Mouse (Mus musculus): Measurements from ENCODE around the gene Phc3.

The Phc3 gene

GRCm38 (mm10) chr3:30976991-30977603, 7.9 kb upstream of the Phc3 start:
- DNase-seq, result peak; percentile 79

DNA sequence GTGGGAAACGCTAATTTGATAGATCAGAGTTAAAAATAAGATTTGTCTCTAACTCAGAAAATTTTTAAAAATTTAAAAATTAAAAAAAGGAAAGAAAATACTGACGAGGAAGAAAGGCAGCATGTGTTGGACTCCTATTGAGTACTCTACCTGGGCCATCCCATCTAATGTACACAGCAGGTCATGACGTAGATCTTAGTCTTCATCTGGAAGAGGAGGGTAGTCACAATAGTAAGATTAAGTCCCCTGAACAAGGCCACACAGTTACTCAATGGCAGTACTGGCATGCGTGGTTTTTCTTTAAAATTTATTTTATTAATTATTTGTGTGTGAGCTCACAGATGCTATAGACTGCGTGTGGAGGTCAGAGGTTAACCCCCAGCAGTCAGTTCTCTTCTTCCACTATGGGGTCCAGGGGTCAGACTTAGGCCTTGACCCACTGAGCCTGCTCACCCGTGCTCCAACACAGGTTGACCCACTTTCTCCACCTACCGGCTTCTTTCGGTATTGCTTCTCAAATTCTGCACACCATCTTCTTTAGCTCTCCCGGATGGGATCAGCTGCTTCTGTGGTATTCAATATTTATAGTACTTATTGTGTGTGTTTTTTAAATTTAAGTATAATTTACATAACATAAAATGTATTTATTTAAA, 6.0 kb upstream of the Phc3 start:
- DNase-seq, result peak; percentile 92

DNA sequence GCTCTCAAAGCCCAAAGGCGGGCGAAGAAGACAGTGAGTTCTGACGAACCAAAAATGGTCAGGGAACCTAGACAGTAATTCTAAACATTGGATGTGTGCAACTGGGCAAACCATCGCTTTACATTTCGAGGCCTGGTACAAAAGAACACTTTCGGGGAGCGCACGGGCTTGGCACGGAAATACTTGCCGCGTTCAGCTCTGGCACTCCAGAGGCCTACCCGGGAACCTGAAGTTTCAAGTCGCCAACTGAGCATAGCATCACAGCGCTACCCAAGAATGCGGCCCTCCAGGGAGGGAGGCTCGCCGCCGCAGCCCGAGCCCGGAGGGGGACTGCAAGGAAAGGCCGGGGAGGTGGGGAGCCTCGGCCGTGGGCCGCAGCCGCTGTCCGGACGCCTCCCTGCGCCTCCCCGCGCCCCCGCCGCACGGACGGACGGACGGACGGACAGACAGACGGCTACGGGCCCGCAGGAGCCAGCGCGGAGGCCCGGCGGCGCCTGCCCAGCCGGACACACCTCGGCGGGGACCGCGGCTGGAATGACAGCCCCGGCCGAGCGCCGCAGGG, 603 bp downstream of the Phc3 start:
- DNase-seq, result peak; percentile 54

GRCm38 (mm10) chr3:30965644-30966043, 3.6 kb downstream of the Phc3 start:
- DNase-seq, result no peak

DNA sequence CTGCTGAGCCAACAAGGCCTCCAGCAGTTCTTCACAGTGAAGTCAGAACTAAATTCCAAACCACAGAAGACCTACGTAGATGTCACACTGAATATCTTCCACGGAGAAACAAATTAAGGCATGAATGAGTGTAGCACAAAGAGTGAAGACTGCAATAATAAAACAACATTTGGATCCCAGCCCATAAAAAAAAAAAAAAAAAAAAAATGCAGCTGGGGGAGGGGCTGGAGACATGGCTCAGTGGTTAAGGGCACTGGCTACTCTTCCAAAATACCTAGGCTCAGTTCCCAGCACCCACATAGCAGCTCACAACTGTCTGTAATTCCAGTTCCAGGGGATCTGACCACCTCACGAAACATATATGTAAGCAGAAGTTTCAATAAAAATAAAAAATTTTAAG, 5.0 kb downstream of the Phc3 start:
- no peak for DNase-seq

GRCm38 (mm10) chr3:30963100-30963499, 6.1 kb downstream of the Phc3 start:
- DNase-seq, result no peak

GRCm38 (mm10) chr3:30959868-30960831, 9.1 kb downstream of the Phc3 start:
- no peak for DNase-seq

DNA sequence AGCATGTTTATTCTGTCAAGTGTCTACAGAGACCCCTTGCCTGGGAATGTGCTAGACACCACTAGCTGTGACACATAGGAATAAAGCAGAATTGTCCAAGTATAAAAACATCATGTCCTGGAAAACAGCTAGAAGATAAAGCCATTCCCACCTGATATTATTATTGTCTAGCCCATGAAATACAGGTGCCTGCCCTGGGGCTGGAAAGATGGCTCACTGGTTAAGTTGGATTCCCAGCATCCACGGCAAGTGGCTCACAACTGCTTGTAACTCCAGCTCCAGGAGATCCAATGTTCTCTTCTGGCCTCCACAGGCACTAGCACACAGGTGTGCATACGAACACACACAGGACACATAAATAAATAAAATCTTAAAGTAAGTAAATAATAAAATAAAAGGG, 10.5 kb downstream of the Phc3 start:
- no peak for DNase-seq

GRCm38 (mm10) chr3:30956327-30956726, 12.9 kb downstream of the Phc3 start:
- no peak for DNase-seq

- DNase-seq, result no peak
Observed at GRCm38 (mm10) chr3:30952273-30953070, 16.7 kb downstream of the Phc3 start.

DNA sequence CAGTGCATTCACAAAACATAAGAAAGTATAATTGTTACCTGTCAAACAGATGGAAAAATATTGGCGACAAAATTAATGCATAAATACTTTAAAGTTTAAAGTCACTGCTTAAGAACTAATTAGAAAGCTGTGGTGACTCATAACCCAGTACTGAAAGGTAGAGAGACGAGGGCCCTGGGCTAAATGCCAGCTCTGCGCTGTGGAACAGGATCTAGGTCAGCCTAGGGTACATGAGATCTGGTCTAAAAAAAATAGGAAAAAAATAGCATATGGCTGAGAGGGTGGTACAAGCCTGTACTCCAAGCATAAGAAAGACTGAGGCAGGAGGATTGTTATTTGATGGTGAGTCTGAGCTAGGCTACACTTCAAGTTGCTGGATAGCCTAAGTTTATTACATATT, 17.6 kb downstream of the Phc3 start:
- peak; percentile 58 for DNase-seq

GRCm38 (mm10) chr3:30934384-30934783, 34.8 kb downstream of the Phc3 start:
- DNase-seq, result no peak

DNA sequence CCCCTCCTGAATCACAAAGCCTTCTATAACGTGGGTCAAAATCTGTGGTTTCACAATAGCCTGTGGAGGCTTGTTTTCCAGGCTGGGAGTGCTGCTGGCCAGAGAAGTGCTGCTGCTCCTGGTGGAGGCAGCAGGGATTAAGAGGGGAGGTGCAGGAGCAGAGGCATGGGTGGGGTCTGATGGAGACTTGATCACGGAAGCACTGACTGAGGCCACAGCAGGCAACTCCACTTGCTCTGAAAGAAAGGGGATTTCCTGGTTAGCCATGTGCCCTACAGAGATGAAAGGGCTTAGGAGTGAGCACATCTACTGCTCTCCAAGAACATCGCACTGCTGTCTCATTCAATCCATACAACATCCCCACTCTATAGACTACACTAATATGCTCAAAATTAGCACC, 39.4 kb downstream of the Phc3 start:
- DNase-seq, result no peak

DNA sequence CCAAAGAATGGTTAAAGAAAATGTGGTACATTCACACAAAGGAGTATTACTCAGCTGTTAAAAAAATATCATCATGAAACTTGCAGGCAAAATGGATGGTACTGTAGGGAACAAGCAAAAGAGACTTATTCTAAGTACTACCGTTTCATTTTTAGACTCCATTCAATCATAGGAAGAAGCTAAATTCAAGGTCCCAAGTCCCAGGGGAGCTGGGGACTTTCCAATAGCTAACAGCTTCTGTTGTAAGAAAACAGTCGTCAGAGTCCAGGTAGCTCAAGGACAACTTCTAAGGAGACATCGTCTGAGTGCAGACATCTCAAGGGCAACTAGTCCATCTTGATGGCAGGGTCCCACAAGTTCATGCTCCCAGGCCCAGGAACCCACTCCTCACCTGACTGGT, 41.6 kb downstream of the Phc3 start:
- DNase-seq, result no peak

GRCm38 (mm10) chr3:30917160-30917559, 52.1 kb downstream of the Phc3 start:
- no peak for DNase-seq

DNA sequence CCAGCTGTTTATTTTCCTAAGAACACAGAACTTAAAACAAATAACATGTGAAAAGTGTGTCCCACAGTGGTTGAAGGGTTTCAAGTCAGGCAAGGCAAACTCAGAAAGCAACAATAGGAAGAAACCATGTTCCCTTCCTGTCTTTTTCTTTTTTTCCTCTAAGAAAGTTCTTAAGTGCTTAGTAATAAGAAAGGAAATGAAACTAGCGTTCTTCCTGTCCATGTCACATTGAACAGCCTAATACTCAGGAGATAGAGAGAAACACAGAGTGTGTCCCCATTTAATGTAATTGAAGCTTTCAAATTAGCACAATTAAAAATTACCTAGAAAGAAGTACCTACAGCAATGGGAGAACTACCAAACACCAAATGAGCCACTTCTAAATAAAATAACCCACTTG, 64.6 kb downstream of the Phc3 start:
- no peak for DNase-seq

- no peak for DNase-seq
Observed at GRCm38 (mm10) chr3:30899407-30899806, 69.8 kb downstream of the Phc3 start.

DNA sequence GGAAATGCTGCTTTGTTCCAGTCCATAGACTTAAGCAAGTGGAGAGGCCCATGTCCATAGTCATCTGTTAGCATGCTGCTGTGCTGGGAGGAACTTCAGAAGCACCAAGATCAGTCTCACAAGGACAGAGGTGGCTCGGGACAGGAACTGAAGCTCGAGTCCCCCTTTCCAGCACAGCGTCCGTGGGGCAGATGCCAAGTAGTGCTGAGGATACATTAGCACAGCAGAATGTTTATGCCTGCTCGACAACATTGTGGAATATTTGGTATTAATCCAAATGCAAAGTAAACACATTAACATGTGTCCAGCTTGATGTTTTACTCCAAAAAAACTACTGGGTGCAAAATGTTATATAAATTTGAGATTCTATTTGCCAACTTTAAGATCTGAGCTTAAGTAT, 72.5 kb downstream of the Phc3 start:
- DNase-seq, result no peak

DNA sequence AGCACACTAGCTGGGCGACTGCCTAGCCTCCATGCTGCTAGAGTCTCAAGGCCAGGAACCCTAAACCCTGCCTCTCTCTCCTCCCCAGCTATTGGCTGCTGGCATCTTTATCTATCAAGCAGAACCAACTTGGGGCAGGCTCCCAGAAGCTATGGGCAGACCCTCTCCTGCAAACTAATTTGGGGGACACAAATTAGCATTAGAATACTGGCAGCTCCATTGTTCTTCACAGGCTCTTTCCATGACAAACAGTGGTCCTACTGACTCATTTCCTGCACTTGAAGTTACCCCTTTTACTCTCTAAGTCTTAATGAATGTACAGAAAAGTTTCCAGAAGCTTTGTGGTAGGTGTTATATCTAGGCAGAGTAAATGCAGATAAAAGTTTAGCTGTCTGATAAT, 80.2 kb downstream of the Phc3 start:
- no peak for DNase-seq

DNA sequence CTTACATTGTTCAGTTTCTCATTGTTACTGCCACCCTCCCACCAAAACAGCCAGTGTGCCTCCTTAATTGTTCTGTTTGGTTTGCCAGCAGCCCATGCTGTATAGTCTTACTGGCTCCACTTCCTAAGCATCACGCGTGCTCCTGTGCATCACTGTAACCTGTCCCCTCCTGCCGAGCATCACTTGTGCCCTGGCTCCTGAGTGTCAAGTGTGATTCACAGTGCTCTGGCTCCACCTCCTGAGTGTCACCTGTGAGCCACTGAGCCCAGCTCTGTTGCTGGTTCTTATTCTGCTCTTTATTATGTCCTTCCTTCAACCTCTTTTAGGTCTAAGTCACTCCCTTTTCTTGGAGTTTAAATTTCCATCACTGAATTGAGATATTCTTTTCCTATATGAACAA, 81.8 kb downstream of the Phc3 start:
- no peak for DNase-seq

DNA sequence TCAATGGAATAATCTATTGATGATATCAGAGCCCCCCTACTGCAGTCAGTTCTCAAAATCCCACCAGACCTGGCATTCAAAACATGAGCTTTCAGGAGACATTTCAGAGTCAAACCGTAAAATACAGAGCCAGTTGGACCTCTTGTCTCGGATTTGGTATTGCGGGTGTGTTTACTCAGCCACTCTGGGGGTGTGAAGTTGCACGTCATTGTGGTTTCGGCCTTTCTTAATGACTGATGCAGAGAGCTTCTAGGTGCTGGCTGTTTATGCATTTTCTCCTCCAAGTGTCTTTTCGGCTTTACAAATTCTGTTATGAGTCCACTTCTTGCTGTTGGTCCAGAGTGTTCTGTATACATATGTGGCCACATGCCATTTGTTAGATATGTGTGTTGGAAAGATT, 92.5 kb downstream of the Phc3 start:
- DNase-seq, result no peak

DNA sequence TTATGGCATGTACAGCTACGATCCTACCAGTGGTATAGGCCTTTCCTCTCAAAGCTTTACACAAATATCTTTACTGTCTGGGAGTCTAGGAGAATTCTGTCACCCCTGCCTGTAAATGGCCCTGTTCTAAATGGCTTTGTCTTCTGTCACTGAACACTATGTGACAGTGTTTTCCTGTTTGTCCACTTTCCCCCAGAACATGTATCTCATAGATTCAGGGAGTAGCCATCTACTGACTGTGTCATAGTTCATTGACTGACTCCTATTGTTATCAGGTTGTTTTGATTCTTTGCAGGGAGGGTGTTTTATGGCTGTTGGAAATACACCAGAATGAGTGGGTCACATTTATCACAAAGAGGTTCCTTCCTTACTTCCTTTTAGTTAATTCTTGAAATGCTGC, 99.2 kb downstream of the Phc3 start:
- DNase-seq, result no peak

GRCm38 (mm10) chr3:30868625-30869024, 100.6 kb downstream of the Phc3 start:
- DNase-seq, result no peak
